ENCODE assay signal across 21 mouse cellular contexts in the genomic region with DNA sequence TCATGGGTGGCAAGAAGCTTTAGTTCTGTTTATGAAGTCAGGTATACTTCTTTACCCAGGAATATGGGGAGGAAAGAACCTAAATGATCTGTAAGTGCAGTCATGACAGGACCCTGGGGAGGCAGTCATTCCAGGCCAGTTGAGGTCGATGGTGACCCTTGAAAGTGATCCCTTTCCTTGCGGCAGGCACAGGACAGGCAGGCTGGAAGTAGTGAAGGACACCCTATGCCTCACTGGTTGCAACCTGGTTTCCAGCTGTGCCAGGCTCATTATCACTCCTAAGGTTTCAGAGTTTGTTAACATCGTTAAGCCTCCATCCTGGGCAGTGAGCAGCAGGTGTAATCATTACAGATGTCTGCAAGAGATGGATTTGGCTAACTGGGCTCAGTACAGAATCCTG.
"Had no signal": no experiment of that assay in that cellular context is flagged by ENCODE, and none has a peak within 500 bp of the region (broad histone marks: within the 10 kb centered on the region; RNA-seq: fewer than 3 reads in every experiment).

No protein-coding gene starts in this region.

- H3K27me3 ChIP-seq: hindbrain, embryonic 13.5 days; hindbrain, embryonic 15.5 days; limb, embryonic 13.5 days; limb, embryonic 15.5 days; liver, embryonic 12.5 days had no signal

- ATAC-seq: forebrain, postnatal 0 days; hindbrain, postnatal 0 days; intestine, embryonic 16.5 days; liver, embryonic 12.5 days had no signal

- DNase-seq: forebrain, postnatal 0 days; gastrocnemius, postnatal 14 days; gastrocnemius, postnatal 36 days; heart, adult 18-20 months; heart, postnatal 10 days; kidney, adult 11 months; kidney, adult 2 months; kidney, adult 9 months; kidney, postnatal 25 days; layer of hippocampus, adult 9-11 months; layer of hippocampus, postnatal 36 days; left cerebral cortex, postnatal 4 days had no signal

- H3K36me3 ChIP-seq: limb, embryonic 13.5 days; liver, embryonic 12.5 days had no signal

- H3K4me1 ChIP-seq: heart, embryonic 10.5 days; limb, embryonic 13.5 days; limb, embryonic 15.5 days; liver, embryonic 12.5 days had no signal

- H3K9ac ChIP-seq: forebrain, postnatal 0 days; hindbrain, embryonic 13.5 days; hindbrain, embryonic 15.5 days; limb, embryonic 13.5 days; limb, embryonic 15.5 days; liver, embryonic 12.5 days; liver, embryonic 14.5 days had no signal

- H3K4me3 ChIP-seq: heart, embryonic 10.5 days; hindbrain, embryonic 13.5 days; hindbrain, embryonic 15.5 days; limb, embryonic 13.5 days; limb, embryonic 15.5 days; liver, embryonic 12.5 days had no signal

- H3K4me2 ChIP-seq: hindbrain, embryonic 13.5 days; hindbrain, embryonic 15.5 days; limb, embryonic 13.5 days; limb, embryonic 15.5 days; liver, embryonic 12.5 days had no signal

- H3K27ac ChIP-seq: heart, embryonic 10.5 days; hindbrain, embryonic 13.5 days; hindbrain, embryonic 15.5 days; hindbrain, postnatal 0 days; limb, embryonic 13.5 days; limb, embryonic 15.5 days; liver, embryonic 12.5 days; liver, embryonic 14.5 days had no signal

- H3K9me3 ChIP-seq: heart, embryonic 10.5 days; hindbrain, embryonic 13.5 days; hindbrain, embryonic 15.5 days; limb, embryonic 13.5 days; limb, embryonic 15.5 days; liver, embryonic 12.5 days had no signal
